Mouse (Mus musculus): ENCODE measurements around the gene Snap47. TPM values are rescaled to one million over a fixed set of nuclear protein-coding genes. Genes with fewer than 3 reads are reported as not detected.

Gene Snap47
- polyA plus RNA-seq, 1 experiment from 2014 or later = 99.0 TPM

GRCm38 (mm10) chr11:59410851-59411250, 40.1 kb downstream of the Snap47 start:
- Histone ChIP-seq H3K9ac (ENCODE audit: low read length) (no peak overlapping the region), H3K4me2 (ENCODE audit: low read depth, low read length) (no peak overlapping the region), H3K36me3 (ENCODE audit: control insufficient read depth, insufficient read depth, low read length) (no peaks in the 10 kb centered on the region; the same call in 1 of the 2 replicates), H3K4me1 (ENCODE audit: control insufficient read depth, insufficient read depth, low read length) (0 out of 2 replicates have a peak, but pooled peaks cover 11% of the 10 kb centered on the region), H3K9me3 (replicated peaks; ENCODE audit: control insufficient read depth, low read length) (no peaks in the 10 kb centered on the region), H3K27ac (ENCODE audit: low read length) (no peak overlapping the region; the same call in 1 of the 2 replicates), H3K4me3 (replicated peaks; ENCODE audit: low read length) (no peak overlapping the region), H3K27me3 (ENCODE audit: control insufficient read depth, insufficient read depth, low read length) (no peaks in the 10 kb centered on the region)
- no peak for ATAC-seq (ENCODE audit: insufficient read depth, low FRiP score)
- WGBS = 61% methylated on average over 2 of the region's 2 CpGs

- H3K4me3 ChIP-seq (replicated peaks; ENCODE audit: low read length) = no peak overlapping the region
- H3K4me1 ChIP-seq (ENCODE audit: control insufficient read depth, insufficient read depth, low read length) = 0 out of 2 replicates have a peak, but pooled peaks cover 4% of the 10 kb centered on the region
- 86% methylated on average over 1 of the region's 1 CpGs for WGBS
- H3K9ac ChIP-seq (ENCODE audit: low read length) = no peak overlapping the region
- no peak overlapping the region for H3K27ac ChIP-seq (ENCODE audit: low read length)
- no peaks in the 10 kb centered on the region; the same call in 1 of the 2 replicates for H3K36me3 ChIP-seq (ENCODE audit: control insufficient read depth, insufficient read depth, low read length)
- H3K9me3 ChIP-seq (replicated peaks; ENCODE audit: control insufficient read depth, low read length) = no peaks in the 10 kb centered on the region
- no peak overlapping the region for H3K4me2 ChIP-seq (ENCODE audit: low read depth, low read length)
- ATAC-seq (ENCODE audit: insufficient read depth, low FRiP score) = no peak
- no peaks in the 10 kb centered on the region for H3K27me3 ChIP-seq (ENCODE audit: control insufficient read depth, insufficient read depth, low read length)
Observed at GRCm38 (mm10) chr11:59405761-59406160, 45.2 kb downstream of the Snap47 start.

GRCm38 (mm10) chr11:59400876-59401275, 50.1 kb downstream of the Snap47 start:
- Histone ChIP-seq H3K27ac (ENCODE audit: low read length) (no peak overlapping the region), H3K4me1 (ENCODE audit: control insufficient read depth, insufficient read depth, low read length) (peaks cover 6% of the 10 kb centered on the region; the same call in 1 of the 2 replicates), H3K27me3 (ENCODE audit: control insufficient read depth, insufficient read depth, low read length) (no peaks in the 10 kb centered on the region), H3K9me3 (replicated peaks; ENCODE audit: control insufficient read depth, low read length) (no peaks in the 10 kb centered on the region), H3K9ac (ENCODE audit: low read length) (no peak overlapping the region), H3K4me2 (ENCODE audit: low read depth, low read length) (no peak overlapping the region), H3K4me3 (replicated peaks; ENCODE audit: low read length) (no peak overlapping the region), H3K36me3 (ENCODE audit: control insufficient read depth, insufficient read depth, low read length) (no peaks in the 10 kb centered on the region)
- 70% methylated on average over 2 of the region's 2 CpGs for WGBS
- ATAC-seq (ENCODE audit: insufficient read depth, low FRiP score) = no peak

- H3K4me1 ChIP-seq (ENCODE audit: control insufficient read depth, insufficient read depth, low read length) = peaks cover 6% of the 10 kb centered on the region; the same call in 1 of the 2 replicates
- H3K4me2 ChIP-seq (ENCODE audit: low read depth, low read length) = no peak overlapping the region
- no peak for ATAC-seq (ENCODE audit: insufficient read depth, low FRiP score)
- no peaks in the 10 kb centered on the region for H3K36me3 ChIP-seq (ENCODE audit: control insufficient read depth, insufficient read depth, low read length)
- no peaks in the 10 kb centered on the region for H3K27me3 ChIP-seq (ENCODE audit: control insufficient read depth, insufficient read depth, low read length)
- no peak overlapping the region for H3K27ac ChIP-seq (ENCODE audit: low read length)
- H3K9ac ChIP-seq (ENCODE audit: low read length) = no peak overlapping the region
- H3K9me3 ChIP-seq (replicated peaks; ENCODE audit: control insufficient read depth, low read length) = no peaks in the 10 kb centered on the region
- no peak overlapping the region for H3K4me3 ChIP-seq (replicated peaks; ENCODE audit: low read length)
- 58% methylated on average over 8 of the region's 8 CpGs for WGBS
Observed at GRCm38 (mm10) chr11:59399830-59400229, 51.2 kb downstream of the Snap47 start.

GRCm38 (mm10) chr11:59397536-59398371, 53.2 kb downstream of the Snap47 start:
- Histone ChIP-seq H3K36me3 (ENCODE audit: control insufficient read depth, insufficient read depth, low read length) (no peaks in the 10 kb centered on the region), H3K4me2 (ENCODE audit: low read depth, low read length) (no peak overlapping the region), H3K4me1 (ENCODE audit: control insufficient read depth, insufficient read depth, low read length) (peaks cover 9% of the 10 kb centered on the region; the same call in 1 of the 2 replicates), H3K4me3 (replicated peaks; ENCODE audit: low read length) (no peak overlapping the region), H3K27ac (ENCODE audit: low read length) (no peak overlapping the region), H3K9ac (ENCODE audit: low read length) (peak overlapping the region; percentile 8; the same call in 1 of the 2 replicates), H3K9me3 (replicated peaks; ENCODE audit: control insufficient read depth, low read length) (no peaks in the 10 kb centered on the region), H3K27me3 (ENCODE audit: control insufficient read depth, insufficient read depth, low read length) (no peaks in the 10 kb centered on the region)
- no peak for ATAC-seq (ENCODE audit: insufficient read depth, low FRiP score)
- WGBS = 40% methylated on average over 22 of the region's 22 CpGs

GRCm38 (mm10) chr11:59394451-59394850, 56.5 kb downstream of the Snap47 start:
- H3K4me2 ChIP-seq (ENCODE audit: low read depth, low read length) = no peak overlapping the region
- no peak for ATAC-seq (ENCODE audit: insufficient read depth, low FRiP score)
- peak overlapping the region; percentile 68 for H3K27ac ChIP-seq (ENCODE audit: low read length)
- WGBS = 63% methylated on average over 5 of the region's 5 CpGs
- H3K9me3 ChIP-seq (replicated peaks; ENCODE audit: control insufficient read depth, low read length) = no peaks in the 10 kb centered on the region
- H3K9ac ChIP-seq (ENCODE audit: low read length) = no peak overlapping the region
- H3K27me3 ChIP-seq (ENCODE audit: control insufficient read depth, insufficient read depth, low read length) = no peaks in the 10 kb centered on the region
- no peak overlapping the region for H3K4me3 ChIP-seq (replicated peaks; ENCODE audit: low read length)
- no peaks in the 10 kb centered on the region for H3K36me3 ChIP-seq (ENCODE audit: control insufficient read depth, insufficient read depth, low read length)
- H3K4me1 ChIP-seq (ENCODE audit: control insufficient read depth, insufficient read depth, low read length) = peaks cover 14% of the 10 kb centered on the region; the same call in 1 of the 2 replicates

- Histone ChIP-seq H3K36me3 (ENCODE audit: control insufficient read depth, insufficient read depth, low read length) (no peaks in the 10 kb centered on the region), H3K27ac (ENCODE audit: low read length) (peak overlapping the region; percentile 68; the same call in 1 of the 2 replicates), H3K4me2 (ENCODE audit: low read depth, low read length) (0 out of 2 replicates have a peak overlapping the region, but pooled peaks have one; percentile 16), H3K4me1 (ENCODE audit: control insufficient read depth, insufficient read depth, low read length) (peaks cover 14% of the 10 kb centered on the region; the same call in 1 of the 2 replicates), H3K9me3 (replicated peaks; ENCODE audit: control insufficient read depth, low read length) (no peaks in the 10 kb centered on the region), H3K4me3 (replicated peaks; ENCODE audit: low read length) (no peak overlapping the region), H3K9ac (ENCODE audit: low read length) (no peak overlapping the region), H3K27me3 (ENCODE audit: control insufficient read depth, insufficient read depth, low read length) (no peaks in the 10 kb centered on the region)
- ATAC-seq (ENCODE audit: insufficient read depth, low FRiP score) = peak; percentile 55
- 45% methylated on average over 9 of the region's 9 CpGs for WGBS
Observed at GRCm38 (mm10) chr11:59393591-59393990, 57.4 kb downstream of the Snap47 start.

GRCm38 (mm10) chr11:59392300-59392699, 58.7 kb downstream of the Snap47 start:
- WGBS = 55% methylated on average over 6 of the region's 6 CpGs
- Histone ChIP-seq H3K4me2 (ENCODE audit: low read depth, low read length) (no peak overlapping the region), H3K27me3 (ENCODE audit: control insufficient read depth, insufficient read depth, low read length) (no peaks in the 10 kb centered on the region), H3K9me3 (replicated peaks; ENCODE audit: control insufficient read depth, low read length) (no peaks in the 10 kb centered on the region), H3K9ac (ENCODE audit: low read length) (no peak overlapping the region), H3K4me3 (replicated peaks; ENCODE audit: low read length) (no peak overlapping the region), H3K36me3 (ENCODE audit: control insufficient read depth, insufficient read depth, low read length) (no peaks in the 10 kb centered on the region), H3K27ac (ENCODE audit: low read length) (no peak overlapping the region), H3K4me1 (ENCODE audit: control insufficient read depth, insufficient read depth, low read length) (peaks cover 8% of the 10 kb centered on the region; the same call in 1 of the 2 replicates)
- no peak for ATAC-seq (ENCODE audit: insufficient read depth, low FRiP score)

GRCm38 (mm10) chr11:59390470-59390869, 60.5 kb downstream of the Snap47 start:
- no peaks in the 10 kb centered on the region for H3K36me3 ChIP-seq (ENCODE audit: control insufficient read depth, insufficient read depth, low read length)
- H3K4me3 ChIP-seq (replicated peaks; ENCODE audit: low read length) = no peak overlapping the region
- ATAC-seq (ENCODE audit: insufficient read depth, low FRiP score) = peak; percentile 63; the same call in 1 of the 2 replicates
- H3K4me1 ChIP-seq (ENCODE audit: control insufficient read depth, insufficient read depth, low read length) = peaks cover 9% of the 10 kb centered on the region; the same call in 1 of the 2 replicates
- 36% methylated on average over 9 of the region's 9 CpGs for WGBS
- no peaks in the 10 kb centered on the region for H3K9me3 ChIP-seq (replicated peaks; ENCODE audit: control insufficient read depth, low read length)
- H3K9ac ChIP-seq (ENCODE audit: low read length) = no peak overlapping the region
- H3K27ac ChIP-seq (ENCODE audit: low read length) = peak overlapping the region; percentile 63; the same call in 1 of the 2 replicates
- no peak overlapping the region for H3K4me2 ChIP-seq (ENCODE audit: low read depth, low read length)
- H3K27me3 ChIP-seq (ENCODE audit: control insufficient read depth, insufficient read depth, low read length) = no peaks in the 10 kb centered on the region
